9 mouse cellular contexts compared by ENCODE assay signal in genomic region chr11:114829499-114830432, GRCm38 (mm10). TPM values are rescaled to one million over a fixed set of nuclear protein-coding genes. Genes with fewer than 3 reads are reported as not detected.
DNase-seq lines count a peak whose midpoint lies in the region; ATAC-seq lines count a peak whose summit lies in the region.
"Had no signal": no experiment of that assay in that cellular context is flagged by ENCODE, and none has a peak within 500 bp of the region (broad histone marks: within the 10 kb centered on the region; RNA-seq: fewer than 3 reads in every experiment).

No protein-coding gene starts in this region.

- no peaks in the 10 kb centered on the region for H3K27me3 ChIP-seq in forebrain, embryonic 11.5 days (ENCODE audit: control insufficient read depth, insufficient read depth, low read length)

- H3K9ac ChIP-seq in forebrain, embryonic 11.5 days (ENCODE audit: low read length) = peak overlapping the region; percentile 56

- intact Hi-C loops in left cerebral cortex, postnatal 4 days (cut with DNase I) = no loop called here
- intact Hi-C loops in heart, postnatal 14 days (cut with DNase I) = no loop called here

- peak overlapping the region; percentile 21 for H3K4me3 ChIP-seq in forebrain, embryonic 11.5 days (ENCODE audit: low read depth, low read length)

- H3K36me3 ChIP-seq in forebrain, embryonic 11.5 days (ENCODE audit: control insufficient read depth, insufficient read depth, low read length) = no peaks in the 10 kb centered on the region

- peaks cover 13% of the 10 kb centered on the region for H3K4me1 ChIP-seq in forebrain, embryonic 11.5 days (replicated peaks; ENCODE audit: control insufficient read depth, insufficient read depth, low read length)

- H3K27ac ChIP-seq in forebrain, embryonic 11.5 days (ENCODE audit: low read depth, low read length) = peak overlapping the region; percentile 53; the same call in 1 of the 2 replicates

- no peaks in the 10 kb centered on the region for H3K9me3 ChIP-seq in forebrain, embryonic 11.5 days (ENCODE audit: control insufficient read depth, low read length)

- WGBS in forebrain, embryonic 11.5 days = 7% methylated on average over 24 of the region's 24 CpGs

- peak; percentile 59 for DNase-seq in left cerebral cortex, postnatal 4 days
- DNase-seq in left cerebral cortex, adult 18-20 months (ENCODE audit: low spot score in 2 of 2) = no peak
- peak; percentile 86 for DNase-seq in forebrain, embryonic 11.5 days (ENCODE audit: low spot score)
- DNase-seq in heart, postnatal 14 days = peak; percentile 48 to 56
- DNase-seq in kidney, postnatal 4 days = peak; percentile 84 to 90
- peak; percentile 62 for DNase-seq in testis, postnatal 10 days (ENCODE audit: low spot score)
- DNase-seq in spleen, postnatal 14 days (ENCODE audit: low spot score in 2 of 2) = no peak

- peak; percentile 85 for ATAC-seq in forebrain, embryonic 11.5 days (replicated peaks; ENCODE audit: low FRiP score)
- peak; percentile 72 for ATAC-seq in megakaryocyte-erythroid progenitor cell, adult 5-6 weeks (replicated peaks; ENCODE audit: low FRiP score, low TSS enrichment, poor library complexity, severe bottlenecking)

- H3K4me2 ChIP-seq in forebrain, embryonic 11.5 days (ENCODE audit: low read depth, low read length, severe bottlenecking) = peak overlapping the region; percentile 58

RNA-seq across cellular contexts. Expression of gene Gprc5c, which starts 21.2 kb away (rescaled TPM):
- total RNA-seq in left cerebral cortex, postnatal 4 days (2021) = 1 to 10 TPM; 4.9 to 5.6 TPM
- total RNA-seq in left cerebral cortex, adult 18-20 months (2021) = 1 to 10 TPM; 4.3 to 6.5 TPM
- 14.1 and 14.4 TPM in 2 replicates for polyA plus RNA-seq in forebrain, embryonic 11.5 days (2014; fragmentation: Nextera tagmentation; extraction: Ambion mirVana)
- 10 to 100 TPM in 1 of 2 experiments, 1 to 10 TPM in 1; 7.4 to 10.7 TPM for total RNA-seq in heart, postnatal 14 days (2021)
- total RNA-seq in megakaryocyte-erythroid progenitor cell, adult 5-6 weeks (2014; fragmentation: Nextera tagmentation) = not detected in 2 replicates
- total RNA-seq in megakaryocyte-erythroid progenitor cell, adult 5-6 weeks (2017) = not detected in 2 replicates
- total RNA-seq: CH12.LX had no signal

RNA-seq across cellular contexts. Expression of gene Gpr142, which starts 31.0 kb away (rescaled TPM):
- total RNA-seq in left cerebral cortex, postnatal 4 days (2021) = not detected
- total RNA-seq in left cerebral cortex, adult 18-20 months (2021) = not detected
- polyA plus RNA-seq in forebrain, embryonic 11.5 days (2014; fragmentation: Nextera tagmentation; extraction: Ambion mirVana) = not detected in 2 replicates
- total RNA-seq in heart, postnatal 14 days (2021) = not detected
- total RNA-seq in megakaryocyte-erythroid progenitor cell, adult 5-6 weeks (2014; fragmentation: Nextera tagmentation) = not detected in 2 replicates
- total RNA-seq in megakaryocyte-erythroid progenitor cell, adult 5-6 weeks (2017) = not detected in 2 replicates
- total RNA-seq: CH12.LX had no signal

RNA-seq across cellular contexts. Expression of gene Btbd17, which starts 34.0 kb away (rescaled TPM):
- total RNA-seq in left cerebral cortex, postnatal 4 days (2021) = 10 to 100 TPM; 12.5 to 14.7 TPM
- 10 to 100 TPM; 26.3 to 31.6 TPM for total RNA-seq in left cerebral cortex, adult 18-20 months (2021)
- 42.2 and 47.3 TPM in 2 replicates for polyA plus RNA-seq in forebrain, embryonic 11.5 days (2014; fragmentation: Nextera tagmentation; extraction: Ambion mirVana)
- under 1 TPM in 1 of 2 experiments, not detected in 1; 0.12 TPM for total RNA-seq in heart, postnatal 14 days (2021)
- not detected in 2 replicates for total RNA-seq in megakaryocyte-erythroid progenitor cell, adult 5-6 weeks (2014; fragmentation: Nextera tagmentation)
- not detected in 2 replicates for total RNA-seq in megakaryocyte-erythroid progenitor cell, adult 5-6 weeks (2017)
- total RNA-seq: CH12.LX had no signal

Comparison
In these comparisons a context has a peak if more than half of its experiments do, and no peak if none do; other contexts are left out.
1. DNase-seq: peak in left cerebral cortex, postnatal 4 days (single experiment), forebrain, embryonic 11.5 days (single experiment), heart, postnatal 14 days (2 of 2), kidney, postnatal 4 days (2 of 2) and testis, postnatal 10 days (single experiment); none in left cerebral cortex, adult 18-20 months (0 of 2) and spleen, postnatal 14 days (0 of 2).
2. RNA of gene Gprc5c, which starts 21.2 kb away (total RNA-seq): 7.4 to 10.7 TPM in heart, postnatal 14 days, 4.3 to 6.5 TPM in left cerebral cortex, adult 18-20 months and 4.9 to 5.6 TPM in left cerebral cortex, postnatal 4 days; not detected in megakaryocyte-erythroid progenitor cell, adult 5-6 weeks; every median in the first group is over 4 times any median in the second.
3. RNA of gene Btbd17, which starts 34.0 kb away (total RNA-seq): 26.3 to 31.6 TPM in left cerebral cortex, adult 18-20 months and 12.5 to 14.7 TPM in left cerebral cortex, postnatal 4 days; 0.12 TPM in heart, postnatal 14 days and not detected in megakaryocyte-erythroid progenitor cell, adult 5-6 weeks; every median in the first group is over 10 times any median in the second.